Mouse (Mus musculus) bone marrow macrophage, adult 2 months (primary cell): ENCODE measurements around the gene Tmem184a.

Experiments used
- CTCF ChIP-seq: IDR thresholded peaks from 2 replicates; pipeline ENCODE4 v1.5.1; 2012; ENCODE audit warnings: low read depth, mild to moderate bottlenecking, low read length, moderate library complexity
- POLR2A ChIP-seq: IDR thresholded peaks from 2 replicates; pipeline ENCODE4 v1.6.1; 2012; ENCODE audit warnings: mild to moderate bottlenecking, low read depth, low read length, borderline replicate concordance

DNA sequence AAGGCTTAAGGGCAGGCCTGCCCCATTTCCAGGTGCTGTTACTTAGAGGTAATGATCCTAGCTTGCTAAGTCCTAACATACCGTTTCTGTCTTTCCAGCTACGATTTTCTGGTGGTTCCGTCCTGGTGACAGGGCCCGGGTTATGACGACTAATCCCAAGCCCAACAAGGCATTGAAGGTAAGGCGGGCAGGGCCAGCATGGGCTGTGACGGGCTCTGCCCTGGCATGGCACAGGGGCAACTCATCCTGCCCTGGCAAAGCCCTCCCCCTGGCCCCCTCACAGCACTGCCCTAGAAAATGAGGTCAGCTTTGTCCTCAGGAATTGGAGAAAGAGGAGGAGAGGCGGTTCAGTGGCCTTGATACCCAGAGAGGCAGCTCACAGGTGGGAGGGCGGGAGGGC lies 20.7 kb downstream of the Tmem184a start:
- TF ChIP-seq CTCF (no peak), POLR2A (no peak)
